Mouse (Mus musculus): ENCODE measurements around the gene Cd5. TPM values are rescaled to one million over a fixed set of nuclear protein-coding genes. Genes with fewer than 3 reads are reported as not detected.

Cd5 gene
- total RNA-seq, 2 experiments from 2014 or later: 0.17 TPM; not detected in 1

- ATAC-seq (replicated peaks; ENCODE audit: low FRiP score, poor library complexity, severe bottlenecking): no peak
Observed at GRCm38 (mm10) chr19:10733501-10734127, 5.2 kb downstream of the Cd5 start.

DNA sequence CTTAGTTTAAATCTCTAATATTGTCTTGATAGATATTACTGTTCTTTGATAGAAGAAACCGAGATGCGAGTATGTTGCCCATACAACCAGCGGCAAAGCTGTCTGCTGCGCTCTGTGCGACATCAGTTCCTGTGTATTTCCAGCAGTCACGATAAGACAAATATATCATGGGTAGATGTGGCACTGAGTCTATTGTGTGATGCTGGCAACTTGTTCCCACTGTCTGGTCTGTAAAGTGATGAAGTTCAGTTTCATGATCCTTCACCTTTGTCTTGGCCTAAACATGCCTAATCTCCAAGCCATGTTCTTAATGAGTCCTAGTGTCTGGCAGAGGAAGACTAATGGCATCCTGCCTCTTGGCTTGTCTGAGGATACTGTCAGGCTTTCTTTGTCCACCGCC, 6.1 kb downstream of the Cd5 start:
- ATAC-seq (replicated peaks; ENCODE audit: low FRiP score, poor library complexity, severe bottlenecking): no peak

DNA sequence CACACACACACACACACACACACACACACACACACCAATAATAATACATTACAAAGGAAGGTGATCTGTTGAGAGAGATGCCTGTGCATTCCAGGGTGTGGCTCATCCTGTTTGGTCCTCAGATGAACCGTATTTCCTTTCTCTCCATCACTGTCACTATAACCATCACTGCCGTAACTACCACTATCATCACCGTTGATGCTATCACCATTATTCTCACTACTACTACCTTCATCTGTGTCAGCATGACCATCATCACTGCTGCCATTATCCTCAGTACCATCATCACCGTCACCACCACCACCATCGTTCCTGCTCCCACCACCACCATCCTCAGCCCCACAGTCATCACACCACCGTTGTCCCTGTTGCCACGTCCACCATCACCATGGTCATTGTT, 6.8 kb downstream of the Cd5 start:
- no peak for ATAC-seq (replicated peaks; ENCODE audit: low FRiP score, poor library complexity, severe bottlenecking)

- no peak for ATAC-seq (replicated peaks; ENCODE audit: low FRiP score, poor library complexity, severe bottlenecking)
Observed at GRCm38 (mm10) chr19:10730469-10730868, 8.3 kb downstream of the Cd5 start.

- ATAC-seq (replicated peaks; ENCODE audit: low FRiP score, poor library complexity, severe bottlenecking): no peak
Observed at GRCm38 (mm10) chr19:10729889-10730288, 8.9 kb downstream of the Cd5 start.

- no peak for ATAC-seq (replicated peaks; ENCODE audit: low FRiP score, poor library complexity, severe bottlenecking)
Observed at GRCm38 (mm10) chr19:10724629-10725363, 14.0 kb downstream of the Cd5 start.

DNA sequence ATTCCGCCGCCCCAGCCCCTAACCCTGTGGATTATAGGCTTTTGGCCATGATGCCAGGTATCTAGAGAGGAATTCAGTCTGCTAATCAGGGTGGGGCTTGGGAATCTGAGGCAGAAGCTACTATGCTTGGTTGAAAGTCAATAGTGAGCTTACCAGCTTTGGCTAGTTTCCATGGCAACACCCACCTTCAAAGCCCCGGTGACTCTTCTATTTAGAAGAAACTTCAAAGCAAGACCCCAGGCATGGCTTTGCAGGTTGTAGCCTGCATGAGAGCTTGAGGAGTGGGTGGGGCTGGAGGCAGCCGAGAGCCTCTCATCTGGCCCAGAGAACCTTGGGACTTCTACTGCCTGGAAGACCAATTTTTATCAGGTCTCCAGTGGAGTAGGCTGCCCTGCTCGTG, 15.2 kb downstream of the Cd5 start:
- ATAC-seq (replicated peaks; ENCODE audit: low FRiP score, poor library complexity, severe bottlenecking): no peak

GRCm38 (mm10) chr19:10723084-10723483, 15.7 kb downstream of the Cd5 start:
- ATAC-seq (replicated peaks; ENCODE audit: low FRiP score, poor library complexity, severe bottlenecking): no peak

DNA sequence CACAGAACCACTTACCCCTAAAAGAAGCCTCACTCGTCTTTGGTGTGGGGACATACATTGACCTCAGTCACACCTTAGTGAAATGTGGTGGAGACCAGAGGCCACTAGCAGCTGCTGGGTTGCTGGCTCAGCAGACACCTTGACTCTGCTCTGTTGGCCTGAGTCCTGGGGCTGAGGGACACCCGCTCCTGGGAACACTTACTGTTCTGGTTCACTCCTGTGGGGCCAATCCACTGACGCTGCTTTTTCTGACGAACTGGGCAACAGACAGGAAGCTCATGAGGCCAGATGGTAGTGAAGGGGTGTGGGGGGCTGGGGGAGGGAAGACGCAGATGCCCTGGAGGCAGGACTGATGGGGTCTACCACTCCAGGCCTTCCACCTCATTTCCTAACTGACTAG, 17.7 kb downstream of the Cd5 start:
- no peak for ATAC-seq (replicated peaks; ENCODE audit: low FRiP score, poor library complexity, severe bottlenecking)

- no peak for ATAC-seq (replicated peaks; ENCODE audit: low FRiP score, poor library complexity, severe bottlenecking)
Observed at GRCm38 (mm10) chr19:10720524-10720923, 18.3 kb downstream of the Cd5 start.

GRCm38 (mm10) chr19:10719751-10720150, 19.1 kb downstream of the Cd5 start:
- no peak for ATAC-seq (replicated peaks; ENCODE audit: low FRiP score, poor library complexity, severe bottlenecking)

GRCm38 (mm10) chr19:10718251-10718775, 20.5 kb downstream of the Cd5 start:
- no peak for ATAC-seq (replicated peaks; ENCODE audit: low FRiP score, poor library complexity, severe bottlenecking)

DNA sequence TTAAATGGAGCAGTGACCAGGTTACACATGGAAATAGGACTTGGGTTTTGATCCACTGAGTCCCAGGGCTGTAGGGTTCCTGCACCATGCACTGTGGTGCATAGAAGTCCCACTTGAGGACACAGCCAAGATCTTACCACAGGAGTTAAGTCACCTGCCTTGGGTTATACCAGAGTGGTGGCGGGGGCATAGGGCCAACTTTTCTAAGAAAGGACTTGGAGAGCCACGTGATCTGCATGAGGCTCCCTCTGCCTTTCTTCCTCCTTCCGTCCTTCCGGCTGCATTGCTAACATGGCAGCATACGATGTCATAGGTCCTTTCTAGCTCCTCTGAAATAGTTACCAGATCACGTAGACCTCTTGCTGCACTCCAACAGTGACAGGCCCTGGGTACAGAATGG, 23.3 kb downstream of the Cd5 start:
- ATAC-seq (replicated peaks; ENCODE audit: low FRiP score, poor library complexity, severe bottlenecking): no peak

GRCm38 (mm10) chr19:10714682-10715475, 23.9 kb downstream of the Cd5 start:
- ATAC-seq (replicated peaks; ENCODE audit: low FRiP score, poor library complexity, severe bottlenecking): peak; percentile 54; the same call in 1 of the 2 replicates

GRCm38 (mm10) chr19:10714168-10714567, 24.6 kb downstream of the Cd5 start:
- ATAC-seq (replicated peaks; ENCODE audit: low FRiP score, poor library complexity, severe bottlenecking): no peak

- ATAC-seq (replicated peaks; ENCODE audit: low FRiP score, poor library complexity, severe bottlenecking): no peak
Observed at GRCm38 (mm10) chr19:10713551-10713950, 25.3 kb downstream of the Cd5 start.

DNA sequence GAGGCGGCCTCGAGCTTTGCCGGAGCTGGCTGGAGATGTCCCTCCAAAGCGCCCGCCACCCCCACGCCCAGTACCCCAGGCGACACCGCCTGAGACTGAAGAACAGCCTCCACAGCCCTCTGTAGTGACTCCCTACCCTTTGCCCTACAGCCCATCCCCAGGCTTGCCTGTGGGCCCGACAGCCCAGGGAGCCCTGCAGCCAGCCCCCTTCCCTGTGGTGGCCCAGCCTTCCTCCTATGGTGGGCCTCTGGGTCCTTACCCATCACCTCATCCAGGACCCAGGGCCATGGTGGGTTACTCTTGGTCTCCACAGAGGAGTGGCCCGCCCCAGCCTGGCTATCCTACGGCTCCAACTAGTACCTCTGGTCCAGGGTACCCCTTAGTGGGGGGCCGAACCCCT, 26.2 kb downstream of the Cd5 start:
- no peak for ATAC-seq (replicated peaks; ENCODE audit: low FRiP score, poor library complexity, severe bottlenecking)

DNA sequence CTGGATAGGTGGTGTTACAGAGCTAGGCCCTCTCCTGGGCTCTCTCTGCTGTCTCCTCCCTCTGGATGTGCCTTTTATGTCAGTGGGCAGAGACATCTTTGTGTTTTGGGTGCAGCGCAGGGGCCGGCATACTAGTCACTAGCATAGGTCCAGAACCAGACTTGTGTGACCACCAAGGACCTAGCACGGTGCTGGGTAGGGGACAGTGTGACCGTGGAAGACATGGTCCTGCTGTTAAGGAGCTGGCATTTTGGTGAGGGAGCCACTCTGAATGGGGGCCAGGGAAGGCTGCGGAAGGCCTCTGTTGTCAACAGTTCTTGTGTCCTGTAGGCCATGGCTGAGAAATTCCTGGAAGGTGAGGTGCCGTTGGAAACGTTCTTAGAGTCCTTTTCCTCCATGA, 26.6 kb downstream of the Cd5 start:
- no peak for ATAC-seq (replicated peaks; ENCODE audit: low FRiP score, poor library complexity, severe bottlenecking)

- no peak for ATAC-seq (replicated peaks; ENCODE audit: low FRiP score, poor library complexity, severe bottlenecking)
Observed at GRCm38 (mm10) chr19:10710751-10711150, 28.1 kb downstream of the Cd5 start.

- ATAC-seq (replicated peaks; ENCODE audit: low FRiP score, poor library complexity, severe bottlenecking): 0 out of 2 replicates have a peak, but pooled peaks have one; percentile 45
Observed at GRCm38 (mm10) chr19:10710088-10710511, 28.7 kb downstream of the Cd5 start.

All from erythroblast, adult 5-6 weeks (primary cell).